Mouse (Mus musculus) left cerebral cortex, adult 9 months (tissue): ENCODE measurements around the gene Ccdc12.

ENCODE experiments used
- DNase-seq, 2 experiments: peaks; one replicate each; pipeline ENCODE4 v3.0.0; 2022; ENCODE audit warnings: low spot score in 2 of 2

The Ccdc12 gene

GRCm38 (mm10) chr9:110742295-110742950 is 86.1 kb downstream of the Ccdc12 start:
- no peak for DNase-seq

GRCm38 (mm10) chr9:110742951-110743455 is 86.7 kb downstream of the Ccdc12 start:
- DNase-seq: no peak

GRCm38 (mm10) chr9:110743456-110744323 is 87.4 kb downstream of the Ccdc12 start:
- no peak for DNase-seq

- no peak for DNase-seq
Measured at GRCm38 (mm10) chr9:110745752-110746151, 89.4 kb downstream of the Ccdc12 start.

GRCm38 (mm10) chr9:110746238-110746637 is 89.9 kb downstream of the Ccdc12 start:
- no peak for DNase-seq

- no peak for DNase-seq
Measured at GRCm38 (mm10) chr9:110746961-110747360, 90.7 kb downstream of the Ccdc12 start, which contains the start of gene Pth1r. Gene Pth1r (minus strand): TSS chr9:110747145.

- DNase-seq: no peak
Measured at GRCm38 (mm10) chr9:110748451-110748850, 92.1 kb downstream of the Ccdc12 start.

GRCm38 (mm10) chr9:110750404-110751187 is 94.3 kb downstream of the Ccdc12 start:
- DNase-seq: no peak

- no peak for DNase-seq
Measured at GRCm38 (mm10) chr9:110751412-110751811, 95.1 kb downstream of the Ccdc12 start.

- no peak for DNase-seq
Measured at GRCm38 (mm10) chr9:110752917-110753435, 96.7 kb downstream of the Ccdc12 start.

- no peak for DNase-seq
Measured at GRCm38 (mm10) chr9:110753773-110754172, 97.5 kb downstream of the Ccdc12 start.

GRCm38 (mm10) chr9:110757816-110758215 is 101.5 kb downstream of the Ccdc12 start:
- no peak for DNase-seq

- peak in 1 of 2 experiments; percentile 25 for DNase-seq
Measured at GRCm38 (mm10) chr9:110758605-110759004, 102.3 kb downstream of the Ccdc12 start.

- peak in 1 of 2 experiments; percentile 32 for DNase-seq
Measured at GRCm38 (mm10) chr9:110759265-110759664, 103.0 kb downstream of the Ccdc12 start.

GRCm38 (mm10) chr9:110760886-110761285 is 104.6 kb downstream of the Ccdc12 start:
- DNase-seq: no peak
